Comparison of ENCODE assay signal across 19 mouse cellular contexts in the genomic region with DNA sequence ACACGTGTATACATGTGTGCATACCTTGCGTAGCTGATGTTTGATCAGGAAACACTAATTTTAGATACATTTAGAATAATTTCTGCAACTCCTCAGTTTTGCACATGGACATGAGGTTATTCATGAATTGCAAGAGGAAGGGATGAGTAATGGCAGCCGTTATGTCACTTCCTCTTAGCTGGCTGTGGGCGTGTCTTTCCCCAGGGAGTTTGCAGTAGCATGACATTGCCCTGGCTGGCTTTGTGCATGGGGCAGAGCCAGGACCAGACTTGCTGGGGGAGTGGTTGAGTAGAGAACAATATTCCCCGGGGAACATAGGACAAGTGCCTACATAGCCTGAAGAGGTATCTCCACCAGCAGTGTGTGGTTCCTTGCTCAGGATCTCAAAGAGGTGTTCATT.
"Had no signal": no experiment of that assay in that cellular context is flagged by ENCODE, and none has a peak within 500 bp of the region (broad histone marks: within the 10 kb centered on the region; RNA-seq: fewer than 3 reads in every experiment).

No protein-coding gene starts in this region.

- H3K4me1 ChIP-seq: limb, embryonic 10.5 days; liver, embryonic 12.5 days; liver, embryonic 15.5 days; midbrain, embryonic 15.5 days; neural tube, embryonic 12.5 days; stomach, embryonic 15.5 days had no signal

- DNase-seq: kidney, postnatal 14 days; kidney, postnatal 4 days; liver; lung, adult 18-20 months; lung, postnatal 14 days; lung, postnatal 4 days; right cerebral cortex, adult 18-20 months; right cerebral cortex, postnatal 14 days; spleen, adult 18-20 months; thymus, postnatal 25 days had no signal

- H3K4me3 ChIP-seq: limb, embryonic 10.5 days; limb, embryonic 13.5 days; liver, embryonic 12.5 days; liver, embryonic 15.5 days; midbrain, embryonic 12.5 days; midbrain, embryonic 15.5 days; neural tube, embryonic 12.5 days; neural tube, embryonic 15.5 days; stomach, embryonic 15.5 days had no signal
